Mouse (Mus musculus) CH12.LX (cell line): ENCODE measurements around the gene Pkp4.

Experiments
- CTCF ChIP-seq, 2 experiments: IDR thresholded peaks in 1 of 2; conservative IDR thresholded peaks in 1 of 2; 2 replicates each; pipeline ENCODE4 v1.5.1; 2011 to 2012; ENCODE audit warnings: low read depth in 2 of 2, low read length in 2 of 2, improper control_type of control experiment in 1 of 2, inconsistent platforms in 1 of 2, mild to moderate bottlenecking in 1 of 2, moderate library complexity in 1 of 2
- E2F4 ChIP-seq: IDR thresholded peaks from 2 replicates; pipeline ENCODE4 v1.6.1; 2011; ENCODE audit warnings: low read depth, low read length, improper control_type of control experiment; ENCODE audit not compliant: insufficient replicate concordance
- POLR2A ChIP-seq: IDR thresholded peaks from 2 replicates; pipeline ENCODE4 v1.6.1; 2011; ENCODE audit warnings: low read depth, mild to moderate bottlenecking, improper control_type of control experiment, low read length
- POLR2AphosphoS2 ChIP-seq: IDR thresholded peaks from 2 replicates; pipeline ENCODE4 v1.6.1; 2011; ENCODE audit warnings: low read depth, low read length, improper control_type of control experiment
- USF1 ChIP-seq: IDR thresholded peaks from 2 replicates; pipeline ENCODE4 v1.6.1; 2014; ENCODE audit warnings: low read depth, mild to moderate bottlenecking, inconsistent platforms, low read length, improper control_type of control experiment

DNA sequence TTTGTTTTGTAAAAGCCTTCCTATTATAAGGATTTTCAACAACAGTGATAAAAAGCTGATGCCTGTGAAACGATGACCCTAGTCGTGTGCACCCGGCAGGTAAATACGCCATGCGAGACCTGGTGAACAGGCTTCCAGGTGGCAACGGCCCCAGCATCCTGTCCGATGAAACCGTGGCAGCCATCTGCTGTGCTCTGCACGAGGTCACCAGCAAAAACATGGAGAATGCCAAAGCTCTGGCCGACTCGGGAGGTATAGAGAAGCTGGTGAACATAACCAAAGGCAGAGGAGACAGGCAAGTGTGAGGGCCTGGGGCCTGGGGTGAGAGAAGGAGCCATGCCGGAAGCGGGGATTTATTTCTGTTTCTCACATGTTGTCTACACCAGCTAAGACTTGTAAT, 184.0 kb downstream of the Pkp4 start:
- no peak for TF ChIP-seq CTCF (conservative IDR thresholded peaks at IDR 0.05 in 1 of 2, IDR thresholded peaks at IDR 0.05 in 1 of 2; ENCODE audit: low read depth in 2 of 2, low read length in 2 of 2)
- no peak for TF ChIP-seq POLR2A
- TF ChIP-seq POLR2AphosphoS2 = no peak
- no peak for TF ChIP-seq E2F4
- TF ChIP-seq USF1 = no peak
